Mouse (Mus musculus): ENCODE data around the gene Mta3. TPM values are rescaled to one million over a fixed set of nuclear protein-coding genes. Genes with fewer than 3 reads are reported as not detected.
"Not testable (repeated sequence)": the region's sequence is repeated elsewhere in the genome, so short reads cannot be mapped to it uniquely, and the experiment has no call there.

Gene Mta3
- total RNA-seq, 2 experiments from 2014 or later: 98.9 to 103 TPM

- DNase-seq (ENCODE audit: low spot score in 2 of 2): no peak
Observed at GRCm38 (mm10) chr17:83846301-83847021, 140.5 kb downstream of the Mta3 start.

- DNase-seq (ENCODE audit: low spot score in 2 of 2): no peak
Observed at GRCm38 (mm10) chr17:83847100-83847499, 141.1 kb downstream of the Mta3 start.

GRCm38 (mm10) chr17:83847815-83848214 lies 141.9 kb downstream of the Mta3 start, which contains the start of gene Haao:
Haao (minus strand) TSS chr17:83847963.
- no peak for DNase-seq (ENCODE audit: low spot score in 2 of 2)

GRCm38 (mm10) chr17:83848482-83848881 lies 142.5 kb downstream of the Mta3 start:
- no peak for DNase-seq (ENCODE audit: low spot score in 2 of 2)

GRCm38 (mm10) chr17:83849081-83849675 lies 143.2 kb downstream of the Mta3 start:
- no peak for DNase-seq (ENCODE audit: low spot score in 2 of 2)

GRCm38 (mm10) chr17:83849717-83850116 lies 143.8 kb downstream of the Mta3 start:
- no peak for DNase-seq (ENCODE audit: low spot score in 2 of 2)

- peak; percentile 76 to 94 for DNase-seq (ENCODE audit: low spot score in 2 of 2)
Observed at GRCm38 (mm10) chr17:83850458-83850857, 144.5 kb downstream of the Mta3 start.

GRCm38 (mm10) chr17:83850864-83851263 lies 144.9 kb downstream of the Mta3 start:
- no peak for DNase-seq (ENCODE audit: low spot score in 2 of 2)

- DNase-seq (ENCODE audit: low spot score in 2 of 2): no peak
Observed at GRCm38 (mm10) chr17:83853831-83854230, 147.9 kb downstream of the Mta3 start.

- no peak for DNase-seq (ENCODE audit: low spot score in 2 of 2)
Observed at GRCm38 (mm10) chr17:83854284-83854918, 148.4 kb downstream of the Mta3 start.

- no peak for DNase-seq (ENCODE audit: low spot score in 2 of 2)
Observed at GRCm38 (mm10) chr17:83858413-83858812, 152.4 kb downstream of the Mta3 start.

- no peak for DNase-seq (ENCODE audit: low spot score in 2 of 2)
Observed at GRCm38 (mm10) chr17:83859639-83860038, 153.7 kb downstream of the Mta3 start.

- DNase-seq (ENCODE audit: low spot score in 2 of 2): no peak
Observed at GRCm38 (mm10) chr17:83860224-83860623, 154.3 kb downstream of the Mta3 start.

- DNase-seq (ENCODE audit: low spot score in 2 of 2): not testable (repeated sequence)
Observed at GRCm38 (mm10) chr17:83860968-83861367, 155.0 kb downstream of the Mta3 start.

GRCm38 (mm10) chr17:83861444-83862133 lies 155.6 kb downstream of the Mta3 start:
- peak; percentile 96 to 99 for DNase-seq (ENCODE audit: low spot score in 2 of 2)

GRCm38 (mm10) chr17:83862134-83862881 lies 156.3 kb downstream of the Mta3 start:
- DNase-seq (ENCODE audit: low spot score in 2 of 2): peak; percentile 55 to 78

GRCm38 (mm10) chr17:83865366-83865765 lies 159.4 kb downstream of the Mta3 start:
- no peak for DNase-seq (ENCODE audit: low spot score in 2 of 2)

- DNase-seq (ENCODE audit: low spot score in 2 of 2): no peak
Observed at GRCm38 (mm10) chr17:83866582-83866981, 160.6 kb downstream of the Mta3 start.

- DNase-seq (ENCODE audit: low spot score in 2 of 2): no peak
Observed at GRCm38 (mm10) chr17:83870385-83870784, 164.4 kb downstream of the Mta3 start.
